Mouse (Mus musculus): ENCODE measurements around the gene Ppm1k. TPM values are rescaled to one million over a fixed set of nuclear protein-coding genes. Genes with fewer than 3 reads are reported as not detected.

Ppm1k gene
- polyA plus RNA-seq (2015; fragmentation: Nextera tagmentation; extraction: Ambion mirVana): 7.3 and 7.7 TPM in 2 replicates

- no peaks in the 10 kb centered on the region for H3K9me3 ChIP-seq (ENCODE audit: control insufficient read depth, low read length)
- H3K4me1 ChIP-seq (ENCODE audit: control insufficient read depth, insufficient read depth, low read depth, low read length): peaks cover 10% of the 10 kb centered on the region
- peak; percentile 99 for ATAC-seq
- H3K27me3 ChIP-seq (replicated peaks; ENCODE audit: control insufficient read depth, insufficient read depth, low read length): no peaks in the 10 kb centered on the region
- peak within 1 kb of the TSS; percentile 90 for H3K4me2 ChIP-seq (ENCODE audit: low read length)
- H3K27ac ChIP-seq (ENCODE audit: low read depth, low read length): peak within 1 kb of the TSS; percentile 88
- H3K9ac ChIP-seq (ENCODE audit: low read depth, low read length): peak within 1 kb of the TSS; percentile 84
- H3K36me3 ChIP-seq (ENCODE audit: control insufficient read depth, insufficient read depth, low read length): no peaks in the 10 kb centered on the region
- H3K4me3 ChIP-seq (ENCODE audit: low read length): peak within 1 kb of the TSS; percentile 87
- under 1% methylated on average over 24 of the region's 24 CpGs for WGBS
Measured at GRCm38 (mm10) chr6:57535386-57535936, at the start of gene Ppm1k. TSS of gene Ppm1k (minus strand) at chr6:57535468.

- Histone ChIP-seq H3K9ac (ENCODE audit: low read depth, low read length) (no peak overlapping the region), H3K27ac (ENCODE audit: low read depth, low read length) (no peak overlapping the region), H3K27me3 (replicated peaks; ENCODE audit: control insufficient read depth, insufficient read depth, low read length) (no peaks in the 10 kb centered on the region), H3K36me3 (ENCODE audit: control insufficient read depth, insufficient read depth, low read length) (no peaks in the 10 kb centered on the region), H3K4me3 (ENCODE audit: low read length) (no peak overlapping the region), H3K4me1 (ENCODE audit: control insufficient read depth, insufficient read depth, low read depth, low read length) (no peaks in the 10 kb centered on the region), H3K4me2 (ENCODE audit: low read length) (no peak overlapping the region), H3K9me3 (ENCODE audit: control insufficient read depth, low read length) (no peaks in the 10 kb centered on the region)
- 80% methylated on average over 4 of the region's 4 CpGs for whole genome bisulfite sequencing
- ATAC-seq: no peak
Measured at GRCm38 (mm10) chr6:57582356-57582755, 47.1 kb upstream of the Ppm1k start.

GRCm38 (mm10) chr6:57581595-57581994 is 46.3 kb upstream of the Ppm1k start:
- no peaks in the 10 kb centered on the region for H3K36me3 ChIP-seq (ENCODE audit: control insufficient read depth, insufficient read depth, low read length)
- no peak overlapping the region for H3K4me3 ChIP-seq (ENCODE audit: low read length)
- 86% methylated on average over 12 of the region's 12 CpGs for WGBS
- H3K27ac ChIP-seq (ENCODE audit: low read depth, low read length): no peak overlapping the region
- H3K4me1 ChIP-seq (ENCODE audit: control insufficient read depth, insufficient read depth, low read depth, low read length): no peaks in the 10 kb centered on the region
- no peaks in the 10 kb centered on the region for H3K9me3 ChIP-seq (ENCODE audit: control insufficient read depth, low read length)
- ATAC-seq: no peak
- no peak overlapping the region for H3K9ac ChIP-seq (ENCODE audit: low read depth, low read length)
- no peaks in the 10 kb centered on the region for H3K27me3 ChIP-seq (replicated peaks; ENCODE audit: control insufficient read depth, insufficient read depth, low read length)
- peak overlapping the region; percentile 63; the same call in 1 of the 2 replicates for H3K4me2 ChIP-seq (ENCODE audit: low read length)

GRCm38 (mm10) chr6:57580881-57581548 is 45.7 kb upstream of the Ppm1k start, which contains the start of gene Herc6:
TSS of gene Herc6 (plus strand) at chr6:57581000.
- Histone ChIP-seq H3K27me3 (replicated peaks; ENCODE audit: control insufficient read depth, insufficient read depth, low read length) (no peaks in the 10 kb centered on the region), H3K4me1 (ENCODE audit: control insufficient read depth, insufficient read depth, low read depth, low read length) (no peaks in the 10 kb centered on the region), H3K4me2 (ENCODE audit: low read length) (peak within 1 kb of the TSS; percentile 63), H3K36me3 (ENCODE audit: control insufficient read depth, insufficient read depth, low read length) (no peaks in the 10 kb centered on the region), H3K27ac (ENCODE audit: low read depth, low read length) (no peak within 1 kb of the TSS), H3K9me3 (ENCODE audit: control insufficient read depth, low read length) (no peaks in the 10 kb centered on the region), H3K4me3 (ENCODE audit: low read length) (peak within 1 kb of the TSS; percentile 39), H3K9ac (ENCODE audit: low read depth, low read length) (peak within 1 kb of the TSS; percentile 55)
- peak; percentile 79 for ATAC-seq
- WGBS: 4% methylated on average over 16 of the region's 16 CpGs

- Histone ChIP-seq H3K36me3 (ENCODE audit: control insufficient read depth, insufficient read depth, low read length) (no peaks in the 10 kb centered on the region), H3K27me3 (replicated peaks; ENCODE audit: control insufficient read depth, insufficient read depth, low read length) (no peaks in the 10 kb centered on the region), H3K27ac (ENCODE audit: low read depth, low read length) (no peak overlapping the region), H3K9ac (ENCODE audit: low read depth, low read length) (no peak overlapping the region), H3K4me2 (ENCODE audit: low read length) (no peak overlapping the region), H3K4me3 (ENCODE audit: low read length) (no peak overlapping the region), H3K9me3 (ENCODE audit: control insufficient read depth, low read length) (no peaks in the 10 kb centered on the region), H3K4me1 (ENCODE audit: control insufficient read depth, insufficient read depth, low read depth, low read length) (no peaks in the 10 kb centered on the region)
- ATAC-seq: no peak
Measured at GRCm38 (mm10) chr6:57571587-57571986, 36.3 kb upstream of the Ppm1k start.

- H3K9me3 ChIP-seq (ENCODE audit: control insufficient read depth, low read length): no peaks in the 10 kb centered on the region
- H3K27me3 ChIP-seq (replicated peaks; ENCODE audit: control insufficient read depth, insufficient read depth, low read length): no peaks in the 10 kb centered on the region
- 9% methylated on average over 6 of the region's 6 CpGs for WGBS
- H3K9ac ChIP-seq (ENCODE audit: low read depth, low read length): no peak overlapping the region
- H3K4me2 ChIP-seq (ENCODE audit: low read length): no peak overlapping the region
- H3K36me3 ChIP-seq (ENCODE audit: control insufficient read depth, insufficient read depth, low read length): no peaks in the 10 kb centered on the region
- H3K4me3 ChIP-seq (ENCODE audit: low read length): no peak overlapping the region
- H3K4me1 ChIP-seq (ENCODE audit: control insufficient read depth, insufficient read depth, low read depth, low read length): no peaks in the 10 kb centered on the region
- H3K27ac ChIP-seq (ENCODE audit: low read depth, low read length): no peak overlapping the region
- peak; percentile 72 for ATAC-seq
Measured at GRCm38 (mm10) chr6:57570170-57570974, 35.1 kb upstream of the Ppm1k start.

GRCm38 (mm10) chr6:57567630-57568029 is 32.4 kb upstream of the Ppm1k start:
- no peak overlapping the region for H3K27ac ChIP-seq (ENCODE audit: low read depth, low read length)
- H3K4me3 ChIP-seq (ENCODE audit: low read length): no peak overlapping the region
- 91% methylated on average over 2 of the region's 2 CpGs for WGBS
- no peak for ATAC-seq
- H3K4me1 ChIP-seq (ENCODE audit: control insufficient read depth, insufficient read depth, low read depth, low read length): no peaks in the 10 kb centered on the region
- H3K36me3 ChIP-seq (ENCODE audit: control insufficient read depth, insufficient read depth, low read length): no peaks in the 10 kb centered on the region
- no peaks in the 10 kb centered on the region for H3K27me3 ChIP-seq (replicated peaks; ENCODE audit: control insufficient read depth, insufficient read depth, low read length)
- H3K4me2 ChIP-seq (ENCODE audit: low read length): no peak overlapping the region
- no peak overlapping the region for H3K9ac ChIP-seq (ENCODE audit: low read depth, low read length)
- H3K9me3 ChIP-seq (ENCODE audit: control insufficient read depth, low read length): no peaks in the 10 kb centered on the region

- no peak overlapping the region for H3K4me2 ChIP-seq (ENCODE audit: low read length)
- ATAC-seq: no peak
- no peaks in the 10 kb centered on the region for H3K9me3 ChIP-seq (ENCODE audit: control insufficient read depth, low read length)
- H3K4me3 ChIP-seq (ENCODE audit: low read length): no peak overlapping the region
- no peak overlapping the region for H3K27ac ChIP-seq (ENCODE audit: low read depth, low read length)
- no peaks in the 10 kb centered on the region for H3K27me3 ChIP-seq (replicated peaks; ENCODE audit: control insufficient read depth, insufficient read depth, low read length)
- H3K36me3 ChIP-seq (ENCODE audit: control insufficient read depth, insufficient read depth, low read length): no peaks in the 10 kb centered on the region
- no peaks in the 10 kb centered on the region for H3K4me1 ChIP-seq (ENCODE audit: control insufficient read depth, insufficient read depth, low read depth, low read length)
- no peak overlapping the region for H3K9ac ChIP-seq (ENCODE audit: low read depth, low read length)
- 91% methylated on average over 7 of the region's 7 CpGs for WGBS
Measured at GRCm38 (mm10) chr6:57565452-57565851, 30.2 kb upstream of the Ppm1k start.

- 96% methylated on average over 1 of the region's 1 CpGs for WGBS
- no peak for ATAC-seq
- no peaks in the 10 kb centered on the region for H3K27me3 ChIP-seq (replicated peaks; ENCODE audit: control insufficient read depth, insufficient read depth, low read length)
- H3K9ac ChIP-seq (ENCODE audit: low read depth, low read length): no peak overlapping the region
- H3K36me3 ChIP-seq (ENCODE audit: control insufficient read depth, insufficient read depth, low read length): no peaks in the 10 kb centered on the region
- no peak overlapping the region for H3K4me3 ChIP-seq (ENCODE audit: low read length)
- H3K9me3 ChIP-seq (ENCODE audit: control insufficient read depth, low read length): no peaks in the 10 kb centered on the region
- no peaks in the 10 kb centered on the region for H3K4me1 ChIP-seq (ENCODE audit: control insufficient read depth, insufficient read depth, low read depth, low read length)
- H3K4me2 ChIP-seq (ENCODE audit: low read length): no peak overlapping the region
- H3K27ac ChIP-seq (ENCODE audit: low read depth, low read length): no peak overlapping the region
Measured at GRCm38 (mm10) chr6:57563454-57563853, 28.2 kb upstream of the Ppm1k start.

Data from hindbrain, embryonic 16.5 days (tissue).